Mouse (Mus musculus) neural tube, embryonic 14.5 days (tissue): Measurements from ENCODE around the gene Odam. TPM values are rescaled to one million over a fixed set of nuclear protein-coding genes. Genes with fewer than 3 reads are reported as not detected.

Source experiments
- polyA plus RNA-seq: library from polyadenylated mRNA; unstranded; fragments of >200 nt; fragmentation: Nextera tagmentation; extraction: Ambion mirVana; gene quantifications from 2 replicates; pipeline ENCODE4 v1.2.1, GENCODE M21; 2014

Odam gene
- polyA plus RNA-seq, 1 experiment from 2014 or later: not detected

Other genes starting within 250 kb of the Odam start
- gene Csn1s1, start 218.8 kb upstream of the Odam start, polyA plus RNA-seq: not detected in 2 replicates
- not detected in 2 replicates for gene Csn2, start 185.4 kb upstream of the Odam start, polyA plus RNA-seq
- gene Csn1s2a, start 110.5 kb upstream of the Odam start, polyA plus RNA-seq: not detected in 2 replicates
- not detected in 2 replicates for gene Csn1s2b, start 76.9 kb upstream of the Odam start, polyA plus RNA-seq
- not detected in 2 replicates for gene Prr27, start 59.3 kb upstream of the Odam start, polyA plus RNA-seq
- gene Csn3, start 40.5 kb downstream of the Odam start, polyA plus RNA-seq: not detected in 2 replicates
- gene 2310003L06Rik, start 84.4 kb downstream of the Odam start, polyA plus RNA-seq: not detected in 2 replicates
- gene Gm28434, start 84.5 kb downstream of the Odam start, polyA plus RNA-seq: not detected in 2 replicates
- not detected in 2 replicates for gene Cabs1, start 94.4 kb downstream of the Odam start, polyA plus RNA-seq
- not detected in 2 replicates for gene Smr3a, start 117.5 kb downstream of the Odam start, polyA plus RNA-seq
- not detected in 2 replicates for gene Smr2, start 201.5 kb downstream of the Odam start, polyA plus RNA-seq
- gene Gm11116, start 226.5 kb downstream of the Odam start, polyA plus RNA-seq: not detected in 2 replicates